Mouse (Mus musculus) hindbrain, embryonic 16.5 days (tissue): Measurements from ENCODE around the gene Pigq. TPM values are rescaled to one million over a fixed set of nuclear protein-coding genes. Genes with fewer than 3 reads are reported as not detected.

Source experiments
- ATAC-seq: fragments of 200-750 bp; cut with Nextera tagmentation; 2 replicates; pipeline ENCODE4 v1.8.0; 2017; ENCODE audit warnings: moderate TSS enrichment, moderate library complexity
- H3K27ac ChIP-seq: fragments of 300-500 bp; sonication (generic); 2 replicates; pipeline ENCODE4 v1.5.1; 2014; ENCODE audit warnings: low read depth, mild to moderate bottlenecking, control low read depth, low read length, moderate library complexity
- H3K27me3 ChIP-seq: fragments of 300-500 bp; sonication (generic); replicated peaks from 2 replicates; pipeline ENCODE4 v1.6.1; 2014; ENCODE audit warnings: low read length; ENCODE audit not compliant: control insufficient read depth, insufficient read depth
- H3K36me3 ChIP-seq: fragments of 300-500 bp; sonication (generic); 2 replicates; pipeline ENCODE4 v1.6.1; 2014; ENCODE audit warnings: mild to moderate bottlenecking, low read length, moderate library complexity, mixed read lengths; ENCODE audit not compliant: control insufficient read depth, insufficient read depth
- H3K4me1 ChIP-seq: fragments of 300-500 bp; sonication (generic); 2 replicates; pipeline ENCODE4 v1.6.1; 2014; ENCODE audit warnings: low read depth, low read length; ENCODE audit not compliant: control insufficient read depth, insufficient read depth
- H3K4me2 ChIP-seq: fragments of 300-500 bp; sonication (generic); 2 replicates; pipeline ENCODE4 v1.6.1; 2014; ENCODE audit warnings: mild to moderate bottlenecking, low read length, control low read depth, moderate library complexity
- H3K4me3 ChIP-seq: fragments of 300-500 bp; sonication (generic); 2 replicates; pipeline ENCODE4 v1.5.1; 2014; ENCODE audit warnings: mild to moderate bottlenecking, low read length, control low read depth, moderate library complexity
- H3K9ac ChIP-seq: fragments of 300-500 bp; sonication (generic); 2 replicates; pipeline ENCODE4 v1.6.1; 2014; ENCODE audit warnings: low read depth, mild to moderate bottlenecking, control low read depth, low read length, moderate library complexity
- H3K9me3 ChIP-seq: fragments of 300-500 bp; sonication (generic); 2 replicates; pipeline ENCODE4 v1.6.1; 2014; ENCODE audit warnings: mild to moderate bottlenecking, low read length, moderate library complexity; ENCODE audit not compliant: control insufficient read depth
- WGBS: fragments of 180-500 bp; shearing (Covaris S2); extraction: QIAGEN DNeasy Blood & Tissue Kit; methylation state at CpG from one replicate; pipeline ENCODE4 v1.1.7; 2014; 5-methylcytosine and 5-hydroxymethylcytosine counted together
- polyA plus RNA-seq: library from polyadenylated mRNA; unstranded; fragments of >200 nt; fragmentation: Nextera tagmentation; extraction: Ambion mirVana; gene quantifications from 2 replicates; pipeline ENCODE4 v1.2.1, GENCODE M21; 2015

The Pigq gene
- polyA plus RNA-seq, 1 experiment from 2014 or later, result 83.1 TPM

- no peak for ATAC-seq
- Histone ChIP-seq H3K27ac (no peak overlapping the region), H3K27me3 (no peaks in the 10 kb centered on the region), H3K9me3 (no peaks in the 10 kb centered on the region), H3K9ac (no peak overlapping the region), H3K4me3 (no peak overlapping the region), H3K4me2 (no peak overlapping the region), H3K4me1 (peaks cover 18% of the 10 kb centered on the region), H3K36me3 (no peaks in the 10 kb centered on the region)
- WGBS, result 91% methylated on average over 5 of the region's 5 CpGs
Observed at GRCm38 (mm10) chr17:25980854-25981253, 36.1 kb upstream of the Pigq start.

DNA sequence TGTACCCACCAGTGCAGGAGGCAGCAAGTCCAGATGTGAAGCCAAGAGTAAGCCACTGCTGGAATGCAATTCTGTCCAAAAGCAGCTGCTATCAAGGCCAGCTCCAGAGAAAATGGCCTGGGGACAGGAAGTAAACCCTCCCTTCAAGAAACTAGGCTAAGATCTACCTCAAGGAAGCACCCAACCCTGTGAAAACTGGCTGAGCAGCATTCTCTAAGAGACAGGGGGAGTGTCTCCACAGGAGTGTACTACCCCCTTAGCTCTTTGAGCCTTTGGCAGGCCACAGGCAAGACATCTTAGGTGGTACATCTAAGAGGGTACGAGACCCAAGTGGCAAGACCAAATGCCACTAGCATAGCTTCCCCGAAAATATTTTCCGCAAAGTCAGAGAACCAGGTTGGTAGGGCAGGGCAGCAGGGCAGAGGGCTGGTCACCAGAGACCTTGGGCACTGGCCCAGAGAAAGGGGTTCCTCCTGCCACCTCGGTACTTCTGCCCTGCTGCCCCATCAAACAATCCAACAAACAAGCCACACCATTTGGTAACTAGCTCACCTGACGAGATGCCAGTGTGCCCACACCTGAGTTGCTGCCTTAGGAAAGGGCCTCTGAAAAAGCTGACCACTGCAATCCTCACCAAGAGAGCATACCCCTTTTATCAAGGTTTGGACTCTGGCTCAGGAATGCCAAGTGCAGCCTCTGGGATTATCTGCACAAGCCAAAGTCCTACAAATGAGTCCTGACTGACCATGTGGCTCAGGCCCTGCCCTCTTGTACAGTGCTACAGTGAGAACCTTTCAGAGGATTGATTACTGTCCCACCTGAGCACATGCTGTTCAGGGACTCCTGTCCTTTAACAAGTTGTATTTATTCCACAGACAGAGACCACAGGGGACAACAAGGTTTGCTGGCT lies 35.3 kb upstream of the Pigq start:
- no peaks in the 10 kb centered on the region for H3K36me3 ChIP-seq
- no peak overlapping the region for H3K9ac ChIP-seq
- H3K4me2 ChIP-seq, result no peak overlapping the region
- H3K27ac ChIP-seq, result no peak overlapping the region
- no peaks in the 10 kb centered on the region for H3K27me3 ChIP-seq
- ATAC-seq, result no peak
- H3K9me3 ChIP-seq, result no peaks in the 10 kb centered on the region
- no peak overlapping the region for H3K4me3 ChIP-seq
- H3K4me1 ChIP-seq, result peaks cover 18% of the 10 kb centered on the region
- 96% methylated on average over 5 of the region's 5 CpGs for WGBS

GRCm38 (mm10) chr17:25970954-25971707 lies 26.4 kb upstream of the Pigq start:
- ATAC-seq, result no peak
- 89% methylated on average over 4 of the region's 4 CpGs for WGBS

DNA sequence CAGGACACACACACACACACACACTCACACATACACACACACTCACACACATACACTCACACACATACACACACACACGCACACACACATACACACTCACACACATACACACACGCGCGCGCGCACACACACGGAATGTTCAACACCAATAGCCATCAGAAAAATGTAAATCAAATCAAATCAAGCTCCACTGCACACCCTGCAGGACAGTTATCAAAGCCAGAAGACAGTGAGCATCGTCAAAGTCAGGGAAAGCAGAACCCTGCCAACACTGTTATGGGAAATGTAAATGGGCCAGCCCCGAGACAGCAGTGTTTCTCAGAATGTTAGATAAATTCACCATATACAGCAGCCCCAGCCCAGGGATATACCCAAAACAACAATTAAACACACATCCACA lies 25.7 kb upstream of the Pigq start:
- Histone ChIP-seq H3K4me1 (peaks cover 4% of the 10 kb centered on the region; the same call in 1 of the 2 replicates), H3K4me3 (no peak overlapping the region), H3K27me3 (no peaks in the 10 kb centered on the region), H3K9me3 (no peaks in the 10 kb centered on the region), H3K27ac (0 out of 2 replicates have a peak overlapping the region, but pooled peaks have one; percentile 29), H3K4me2 (no peak overlapping the region), H3K36me3 (no peaks in the 10 kb centered on the region; the same call in 1 of the 2 replicates), H3K9ac (no peak overlapping the region)
- no peak for ATAC-seq
- 76% methylated on average over 9 of the region's 9 CpGs for WGBS

More at GRCm38 (mm10) chr17:25970954-25971707, 26.4 kb upstream of the Pigq start:
- Histone ChIP-seq H3K4me1 (peaks cover 4% of the 10 kb centered on the region; the same call in 1 of the 2 replicates), H3K9ac (no peak overlapping the region), H3K4me3 (no peak overlapping the region), H3K4me2 (no peak overlapping the region), H3K27ac (0 out of 2 replicates have a peak overlapping the region, but pooled peaks have one; percentile 29), H3K9me3 (no peaks in the 10 kb centered on the region), H3K36me3 (no peaks in the 10 kb centered on the region; the same call in 1 of the 2 replicates), H3K27me3 (no peaks in the 10 kb centered on the region)

DNA sequence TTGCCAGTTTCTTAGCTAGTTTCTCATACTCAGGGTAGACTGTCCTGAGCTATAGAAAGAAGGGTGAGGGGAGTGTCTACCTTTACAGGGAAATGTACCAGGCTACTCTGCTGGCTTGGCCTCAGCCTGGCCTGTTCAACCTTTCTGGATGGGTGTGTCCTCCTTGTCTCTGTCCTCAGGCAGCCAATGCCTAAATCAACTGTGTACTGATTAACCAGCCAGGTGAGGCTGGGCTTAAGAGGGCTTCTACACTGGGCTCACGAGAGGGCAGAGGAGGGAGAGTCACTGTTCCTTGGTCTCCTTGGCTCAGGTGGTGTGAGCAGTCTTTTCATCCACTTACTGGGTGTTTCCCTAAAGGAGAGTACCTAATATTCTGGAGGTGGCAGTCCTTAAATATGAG lies 23.4 kb upstream of the Pigq start:
- H3K27me3 ChIP-seq, result no peaks in the 10 kb centered on the region
- no peak for ATAC-seq
- H3K4me2 ChIP-seq, result no peak overlapping the region
- no peaks in the 10 kb centered on the region for H3K9me3 ChIP-seq
- 93% methylated on average over 1 of the region's 1 CpGs for WGBS
- H3K36me3 ChIP-seq, result peaks cover 5% of the 10 kb centered on the region
- H3K4me1 ChIP-seq, result peaks cover 4% of the 10 kb centered on the region; the same call in 1 of the 2 replicates
- no peak overlapping the region for H3K4me3 ChIP-seq
- H3K9ac ChIP-seq, result 0 out of 2 replicates have a peak overlapping the region, but pooled peaks have one; percentile 31
- no peak overlapping the region for H3K27ac ChIP-seq

GRCm38 (mm10) chr17:25967652-25968051 lies 22.9 kb upstream of the Pigq start:
- Histone ChIP-seq H3K27ac (no peak overlapping the region), H3K4me1 (peaks cover 4% of the 10 kb centered on the region; the same call in 1 of the 2 replicates), H3K27me3 (no peaks in the 10 kb centered on the region), H3K9me3 (no peaks in the 10 kb centered on the region), H3K9ac (no peak overlapping the region), H3K4me2 (no peak overlapping the region), H3K4me3 (no peak overlapping the region), H3K36me3 (peaks cover 5% of the 10 kb centered on the region)
- 52% methylated on average over 3 of the region's 3 CpGs for WGBS
- ATAC-seq, result no peak

DNA sequence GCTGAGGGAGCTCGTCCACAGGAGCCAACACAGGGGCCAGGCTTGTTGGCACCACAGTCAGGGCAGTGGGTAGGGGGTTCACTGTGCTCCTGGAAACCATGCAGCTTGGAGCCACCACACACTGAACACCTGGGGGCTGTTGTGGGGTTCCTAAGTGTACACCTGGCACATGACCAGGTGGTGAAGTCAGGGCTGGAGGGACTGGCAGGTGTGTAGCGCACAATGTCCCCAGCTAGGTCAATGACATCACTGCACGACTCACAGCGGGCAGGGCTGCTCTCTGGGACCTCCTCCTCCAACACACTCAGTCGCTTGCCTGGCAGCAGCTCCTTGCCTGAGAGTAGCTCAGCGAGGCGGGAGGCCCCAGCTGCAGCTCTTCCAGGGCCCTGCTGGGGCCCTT lies 19.5 kb upstream of the Pigq start:
- peaks cover 4% of the 10 kb centered on the region; the same call in 1 of the 2 replicates for H3K4me1 ChIP-seq
- no peak for ATAC-seq
- WGBS, result 82% methylated on average over 7 of the region's 7 CpGs
- H3K4me2 ChIP-seq, result no peak overlapping the region
- no peaks in the 10 kb centered on the region for H3K27me3 ChIP-seq
- peaks cover 12% of the 10 kb centered on the region for H3K36me3 ChIP-seq
- H3K9ac ChIP-seq, result no peak overlapping the region
- no peak overlapping the region for H3K4me3 ChIP-seq
- H3K9me3 ChIP-seq, result no peaks in the 10 kb centered on the region
- no peak overlapping the region for H3K27ac ChIP-seq

DNA sequence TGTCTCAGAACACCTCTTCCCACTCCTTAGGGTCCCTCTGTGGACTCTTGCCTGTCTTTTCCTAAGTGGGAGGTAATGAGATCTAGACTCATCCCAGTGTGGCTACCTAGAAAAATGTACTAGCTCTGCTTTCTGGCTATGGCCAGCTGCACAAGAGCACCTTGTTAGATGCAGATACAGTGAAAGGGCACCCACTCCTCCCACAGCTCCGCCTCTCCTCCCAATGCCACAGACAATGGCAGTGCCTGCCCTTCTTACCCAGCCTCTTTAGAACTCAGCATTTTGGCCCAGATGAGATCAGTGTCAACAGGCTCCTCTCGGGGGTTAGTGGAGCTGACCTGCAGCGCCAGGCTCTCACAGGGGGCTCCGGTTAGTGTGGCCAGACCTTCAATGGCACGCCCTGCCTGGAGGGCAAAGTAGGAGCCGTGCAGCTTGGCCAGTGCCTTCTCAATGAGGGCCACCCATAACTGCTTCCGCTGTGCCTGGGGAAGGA lies 17.7 kb upstream of the Pigq start:
- H3K27ac ChIP-seq, result no peak overlapping the region
- H3K4me2 ChIP-seq, result no peak overlapping the region
- H3K4me1 ChIP-seq, result no peaks in the 10 kb centered on the region
- ATAC-seq, result no peak
- peaks cover 17% of the 10 kb centered on the region for H3K36me3 ChIP-seq
- no peaks in the 10 kb centered on the region for H3K27me3 ChIP-seq
- 89% methylated on average over 7 of the region's 7 CpGs for WGBS
- no peak overlapping the region for H3K4me3 ChIP-seq
- no peaks in the 10 kb centered on the region for H3K9me3 ChIP-seq
- no peak overlapping the region for H3K9ac ChIP-seq

- Histone ChIP-seq H3K9ac (no peak overlapping the region), H3K4me1 (no peaks in the 10 kb centered on the region; the same call in 1 of the 2 replicates), H3K4me3 (no peak overlapping the region), H3K4me2 (no peak overlapping the region), H3K36me3 (peaks cover 19% of the 10 kb centered on the region), H3K9me3 (no peaks in the 10 kb centered on the region), H3K27ac (no peak overlapping the region), H3K27me3 (no peaks in the 10 kb centered on the region)
- WGBS, result 95% methylated on average over 5 of the region's 5 CpGs
- ATAC-seq, result no peak
Observed at GRCm38 (mm10) chr17:25961566-25961965, 16.8 kb upstream of the Pigq start.
